Mouse (Mus musculus) heart, adult 11 months (tissue): Measurements from ENCODE around the gene St3gal3.

Experiments used
- DNase-seq: peaks from one replicate; pipeline ENCODE4 v3.0.0; 2022

The St3gal3 gene

DNA sequence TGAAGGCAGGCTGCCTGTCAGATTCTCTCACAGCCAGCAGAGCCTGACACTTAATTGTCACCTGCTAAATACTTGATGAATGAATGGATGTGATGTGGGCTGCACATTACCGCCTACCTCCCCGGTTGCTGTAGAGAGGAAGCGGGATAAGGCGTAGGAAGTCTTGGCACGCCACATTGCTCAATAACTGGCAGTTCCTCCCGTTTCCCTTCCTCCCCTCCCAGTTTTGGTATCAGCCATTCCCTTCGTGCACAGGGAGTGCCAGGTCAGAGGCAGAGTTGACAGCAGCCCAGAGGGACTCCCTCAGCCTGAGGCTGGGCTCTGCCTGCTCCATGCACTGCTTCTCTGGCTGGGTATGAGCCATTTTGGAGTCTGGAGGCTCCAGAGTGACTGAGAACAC lies 152.0 kb downstream of the St3gal3 start:
- peak; percentile 98 for DNase-seq

DNA sequence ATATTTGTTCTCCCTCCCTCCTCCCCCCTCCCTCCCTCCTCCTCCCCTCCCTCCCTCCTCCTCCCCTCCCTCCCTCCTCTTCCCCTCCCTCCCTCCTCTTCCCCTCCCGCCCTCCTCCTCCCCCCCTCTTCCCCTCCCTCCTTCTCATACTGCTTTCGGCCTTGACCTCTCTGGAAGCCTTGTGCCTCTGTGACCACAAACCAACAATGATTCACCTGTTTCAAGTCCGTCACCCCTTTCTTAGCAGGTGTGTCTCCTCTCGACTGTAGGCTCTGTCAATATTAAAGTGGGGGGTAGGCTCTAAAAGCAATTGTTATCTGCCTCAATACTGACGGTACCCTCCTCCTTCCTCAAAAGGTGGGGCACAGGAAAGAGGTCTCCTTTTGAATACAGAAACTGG lies 153.2 kb downstream of the St3gal3 start:
- no peak for DNase-seq

GRCm38 (mm10) chr4:117980161-117980560 lies 154.6 kb downstream of the St3gal3 start:
- no peak for DNase-seq

- DNase-seq = no peak
Measured at GRCm38 (mm10) chr4:117979181-117979580, 155.5 kb downstream of the St3gal3 start.

GRCm38 (mm10) chr4:117978282-117978681 lies 156.4 kb downstream of the St3gal3 start:
- DNase-seq = no peak

GRCm38 (mm10) chr4:117977841-117978240 lies 156.9 kb downstream of the St3gal3 start:
- no peak for DNase-seq

- DNase-seq = no peak
Measured at GRCm38 (mm10) chr4:117977371-117977770, 157.3 kb downstream of the St3gal3 start.

DNA sequence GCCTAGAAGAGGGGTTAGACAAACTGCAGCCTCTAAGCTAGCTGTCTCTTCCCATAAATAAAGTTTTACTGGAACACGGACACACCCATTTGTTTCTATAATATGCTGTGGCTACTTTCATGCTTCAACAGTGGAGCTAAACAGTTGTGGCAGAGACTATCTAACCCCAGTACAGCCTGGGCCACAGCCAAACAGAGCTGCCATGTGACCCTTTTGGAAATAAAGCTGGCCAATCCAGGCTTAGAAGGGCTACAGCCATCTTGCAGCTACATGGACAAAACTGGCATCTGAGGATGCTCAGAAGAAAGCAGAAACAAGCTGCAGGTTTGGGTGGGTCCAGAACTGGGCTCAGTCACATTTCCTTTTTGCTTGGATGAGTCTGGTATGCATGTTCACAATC lies 158.9 kb downstream of the St3gal3 start:
- DNase-seq = peak; percentile 81

DNA sequence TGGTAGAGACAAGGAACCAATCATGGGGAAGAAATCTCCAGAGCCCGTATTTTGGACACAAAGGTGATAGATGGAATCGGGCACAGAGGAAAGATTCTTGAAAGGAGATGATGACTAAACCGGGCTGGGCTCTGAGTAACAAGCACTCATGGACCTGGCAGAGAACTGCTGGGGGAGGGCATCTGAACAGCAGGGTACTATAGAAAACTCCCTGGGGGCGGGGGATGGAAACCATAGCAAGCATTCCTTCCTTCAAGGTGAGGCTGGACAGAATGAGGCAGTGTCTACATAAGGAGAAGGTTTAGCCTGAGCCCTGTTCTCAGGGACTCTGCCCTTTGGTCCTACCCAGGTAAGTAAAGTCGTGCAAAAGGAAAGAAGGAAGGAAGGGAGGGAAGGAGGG lies 160.0 kb downstream of the St3gal3 start:
- no peak for DNase-seq

- no peak for DNase-seq
Measured at GRCm38 (mm10) chr4:117972999-117973398, 161.7 kb downstream of the St3gal3 start.

DNA sequence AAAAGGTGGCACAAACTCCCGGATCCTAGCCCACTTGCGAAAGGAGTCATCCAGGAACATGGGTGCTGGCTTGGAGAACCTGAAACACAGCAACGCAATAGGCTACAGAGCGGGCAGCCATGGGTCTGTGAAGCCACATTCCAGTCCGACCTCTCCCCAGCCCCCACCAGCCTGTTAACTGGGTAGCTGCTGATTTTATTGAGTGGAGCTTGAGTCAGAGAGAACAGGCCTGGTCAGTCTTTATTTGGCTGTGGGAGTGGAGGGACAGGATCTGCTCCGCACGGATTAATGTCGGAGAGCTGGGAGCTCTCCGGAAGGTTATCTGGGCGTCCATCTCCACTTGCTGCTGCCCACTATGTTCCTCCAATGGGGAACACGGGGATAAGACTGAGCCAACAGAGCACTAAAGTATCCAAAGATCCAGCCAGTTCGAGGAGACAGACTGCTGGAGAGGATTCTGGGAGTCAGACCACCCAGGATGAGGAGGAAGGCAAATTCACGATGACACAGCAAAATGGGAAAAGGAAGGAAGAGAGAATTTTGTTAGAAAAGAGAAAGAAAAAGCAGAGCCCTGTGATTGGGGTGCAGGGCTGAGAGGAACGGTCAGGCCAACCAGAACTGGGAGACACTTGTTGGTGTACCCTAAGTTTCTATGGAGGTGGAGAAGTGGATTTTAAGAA lies 170.2 kb downstream of the St3gal3 start:
- no peak for DNase-seq

GRCm38 (mm10) chr4:117957492-117957891 lies 177.2 kb downstream of the St3gal3 start:
- DNase-seq = no peak

GRCm38 (mm10) chr4:117947493-117947892 lies 187.2 kb downstream of the St3gal3 start:
- DNase-seq = no peak

GRCm38 (mm10) chr4:117946639-117947305 lies 187.9 kb downstream of the St3gal3 start:
- DNase-seq = no peak

- no peak for DNase-seq
Measured at GRCm38 (mm10) chr4:117943317-117943716, 191.4 kb downstream of the St3gal3 start.

GRCm38 (mm10) chr4:117936964-117937363 lies 197.8 kb downstream of the St3gal3 start:
- DNase-seq = no peak

GRCm38 (mm10) chr4:117934081-117934480 lies 200.6 kb downstream of the St3gal3 start:
- no peak for DNase-seq

GRCm38 (mm10) chr4:117933248-117933647 lies 201.5 kb downstream of the St3gal3 start:
- DNase-seq = no peak

DNA sequence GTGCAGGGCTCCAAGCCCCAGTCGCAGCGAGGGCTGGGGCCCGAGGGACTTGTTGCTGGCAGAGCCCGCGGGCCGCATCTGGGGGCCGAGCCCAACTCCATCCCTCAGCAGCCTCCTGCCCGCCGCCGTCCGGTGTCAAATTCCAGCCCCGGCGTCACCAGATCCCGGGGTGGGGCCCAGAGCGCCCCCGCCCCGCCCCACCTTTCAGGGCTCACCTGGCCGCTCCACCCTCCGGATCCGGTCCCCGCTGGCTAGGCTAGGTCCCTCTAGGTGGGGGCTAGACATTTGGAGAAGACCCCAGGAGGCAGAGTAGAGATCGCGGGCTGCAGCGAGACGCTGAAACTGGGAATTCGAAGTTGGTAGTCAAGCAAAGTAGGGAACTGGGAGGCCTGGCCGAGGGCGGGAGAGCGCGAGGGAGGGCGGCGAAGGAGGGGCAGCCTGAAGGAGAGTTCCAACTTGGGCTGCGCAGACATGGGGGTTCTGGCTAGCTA lies 205.3 kb downstream of the St3gal3 start, which contains the start of gene Artn:
Gene Artn, minus strand, starts transcription at position 373 of the 491 bp plus-strand sequence.
- no peak for DNase-seq

DNA sequence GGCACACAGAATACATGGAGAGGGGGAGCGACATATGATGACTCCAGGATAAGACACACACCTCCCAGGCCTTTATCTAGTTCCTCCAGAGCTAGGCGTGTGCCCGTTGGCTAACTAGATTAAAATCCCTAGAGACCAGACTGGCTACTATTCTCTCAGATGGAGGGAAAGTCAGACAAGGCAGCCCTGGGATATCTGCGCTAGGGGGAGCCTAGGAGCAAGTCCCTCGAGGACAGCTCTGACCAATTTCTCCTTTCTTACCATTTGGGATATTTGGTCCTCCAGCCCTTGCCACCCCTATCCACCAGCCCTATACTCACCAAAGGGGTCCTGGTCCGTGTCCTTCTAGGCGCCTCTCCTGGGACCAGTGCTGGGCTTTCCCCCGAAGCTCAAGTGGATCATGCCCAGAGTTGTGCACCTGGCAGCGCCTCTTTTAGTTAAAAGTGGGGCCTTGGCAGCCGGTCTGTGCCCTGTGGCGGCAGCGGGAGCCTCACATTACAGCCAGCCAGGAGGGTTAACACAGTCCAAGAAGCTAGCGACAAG lies 205.9 kb downstream of the St3gal3 start:
- peak; percentile 94 for DNase-seq

DNA sequence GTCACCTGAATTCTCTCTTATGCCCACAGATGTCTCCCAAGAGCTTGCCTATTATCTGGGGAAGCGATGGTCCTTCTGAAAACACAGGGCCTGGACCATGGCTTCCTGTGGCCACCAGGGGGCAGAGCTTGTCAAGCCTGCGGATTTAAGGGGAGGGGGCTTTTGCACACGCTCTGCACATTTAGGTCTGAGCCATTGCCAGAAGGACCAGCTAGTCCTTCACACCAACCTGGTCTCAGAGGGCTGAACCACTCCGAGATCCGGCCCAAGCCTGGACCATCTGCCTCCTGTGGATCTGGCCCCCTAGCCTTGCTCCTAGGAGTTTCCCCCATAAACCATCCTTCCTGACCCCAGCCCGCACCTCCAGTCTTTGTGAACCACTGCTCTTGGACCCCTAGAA lies 206.5 kb downstream of the St3gal3 start:
- DNase-seq = no peak

DNA sequence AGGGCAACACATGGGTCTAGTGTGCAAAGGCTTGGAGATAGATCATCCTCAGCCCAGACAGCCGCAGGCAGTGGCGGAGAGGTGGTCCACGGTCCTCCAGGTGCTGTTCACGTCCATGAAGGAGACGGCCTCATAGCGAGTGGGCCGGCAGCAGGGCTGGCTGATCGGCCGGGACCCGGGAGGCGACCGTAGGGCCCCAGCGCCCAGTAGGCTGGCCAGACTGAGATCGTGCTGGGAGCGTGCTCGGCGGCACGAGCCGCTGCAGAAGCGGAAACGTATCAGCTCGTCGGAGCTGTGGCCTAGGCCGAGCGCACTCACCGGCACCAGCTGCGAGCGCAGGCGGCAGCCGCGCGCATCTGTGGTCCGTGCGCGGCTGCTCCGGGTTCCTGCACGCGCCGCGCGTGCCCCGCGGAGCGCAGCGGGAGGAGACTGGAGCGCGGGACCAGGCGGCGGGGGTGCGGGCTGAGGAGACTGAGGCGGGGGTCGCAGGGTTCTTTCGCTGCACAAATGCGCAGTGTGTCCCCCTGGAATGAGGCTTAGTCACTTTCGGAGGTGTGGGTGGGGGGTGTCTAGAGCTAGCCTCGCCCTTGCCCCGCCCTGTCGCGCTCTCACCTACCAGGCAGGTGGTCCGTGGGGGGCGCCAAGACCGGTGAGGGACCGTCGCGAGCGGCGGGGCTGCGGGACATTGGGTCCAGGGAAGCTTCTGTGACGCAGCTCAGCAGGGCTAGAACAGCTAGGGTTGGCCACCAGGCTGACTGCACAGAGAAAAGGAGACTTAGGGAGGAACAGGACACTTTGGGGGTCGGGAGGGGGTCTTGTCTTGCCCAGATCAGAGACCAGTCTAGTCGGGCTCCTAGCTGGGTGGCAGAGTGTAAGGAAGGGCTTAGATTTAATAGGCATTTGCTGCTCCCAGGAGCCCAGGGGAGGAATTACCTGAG lies 207.9 kb downstream of the St3gal3 start:
- no peak for DNase-seq

DNA sequence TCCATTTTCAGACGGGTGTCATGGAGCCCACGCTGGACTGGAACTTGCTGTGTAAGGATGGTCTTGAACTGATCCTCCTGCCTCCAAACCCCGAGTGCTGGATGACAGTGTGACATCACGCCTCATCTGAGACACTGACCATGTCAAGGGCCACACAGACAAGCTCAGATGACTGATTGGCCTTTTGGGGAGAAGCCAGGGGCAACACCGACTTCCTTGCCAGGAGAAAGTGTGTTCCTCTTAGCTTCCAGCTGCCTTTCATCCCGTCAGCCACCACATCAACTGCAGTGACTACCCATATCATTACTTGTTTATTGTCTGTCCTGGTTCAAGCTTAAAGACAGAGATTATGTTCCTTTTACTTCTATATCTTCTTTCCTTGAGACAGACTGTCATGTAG lies 209.8 kb downstream of the St3gal3 start:
- DNase-seq = no peak
